Mouse (Mus musculus) brain, embryonic 18.5 days (tissue): Measurements from ENCODE around the gene Enox1.

Experiments used
- DNase-seq: peaks from one replicate; pipeline ENCODE4 v3.0.0-alpha.2; 2012; ENCODE audit warnings: low read depth, low spot score

Gene Enox1

DNA sequence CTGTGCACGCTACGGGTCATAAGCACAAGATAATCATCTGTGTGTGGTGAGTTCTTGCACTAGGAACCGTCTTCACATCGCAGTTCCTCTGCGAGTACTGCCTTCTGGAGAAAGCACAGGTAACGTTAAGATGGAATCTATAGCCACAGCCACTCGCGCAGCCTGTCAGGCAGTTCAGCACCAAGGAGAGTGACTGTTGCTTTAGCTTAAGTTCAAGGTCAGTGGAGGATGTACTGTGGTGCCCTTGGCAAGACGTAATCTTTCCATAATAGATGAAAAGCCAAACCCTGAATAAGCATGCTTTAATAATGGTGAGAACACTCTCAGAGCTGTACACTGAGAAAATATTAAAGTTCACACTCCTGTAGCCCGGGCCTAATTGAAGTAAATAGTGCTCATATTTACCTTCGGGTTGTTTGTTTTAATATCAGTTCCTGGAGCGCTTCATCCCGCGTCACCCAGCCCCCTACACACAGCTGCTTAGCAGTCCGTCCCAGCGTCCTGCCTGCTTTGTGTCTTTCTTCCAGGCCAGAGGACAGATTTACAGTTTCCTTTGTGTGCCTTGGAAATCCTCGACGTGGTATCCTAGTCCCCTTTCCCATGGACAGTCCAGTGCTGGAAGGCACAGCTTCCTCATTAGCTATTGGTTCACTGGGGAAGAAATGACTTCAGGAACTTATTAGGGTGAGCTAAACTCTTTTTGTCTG is 38.9 kb downstream of the Enox1 start:
- no peak for DNase-seq

DNA sequence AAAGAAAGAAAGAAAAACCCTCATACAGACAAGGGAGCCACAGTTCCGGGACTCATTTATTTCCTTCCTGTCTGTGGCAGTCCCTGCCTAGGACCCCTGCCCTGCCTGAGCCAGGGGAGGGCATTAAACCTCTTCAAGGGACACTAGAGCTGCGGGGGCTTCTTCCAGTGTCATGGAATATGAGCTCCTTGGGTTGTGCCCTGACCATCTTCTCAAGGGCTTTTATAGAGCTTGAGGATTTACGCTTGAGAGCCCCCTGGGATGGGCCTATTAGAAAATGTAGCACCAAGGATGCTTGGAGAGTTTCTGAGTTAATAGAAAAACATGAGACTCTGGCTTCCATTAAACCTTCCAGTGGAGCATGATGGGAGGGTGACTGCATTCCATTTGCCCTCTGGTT is 39.7 kb downstream of the Enox1 start:
- DNase-seq, result no peak

DNA sequence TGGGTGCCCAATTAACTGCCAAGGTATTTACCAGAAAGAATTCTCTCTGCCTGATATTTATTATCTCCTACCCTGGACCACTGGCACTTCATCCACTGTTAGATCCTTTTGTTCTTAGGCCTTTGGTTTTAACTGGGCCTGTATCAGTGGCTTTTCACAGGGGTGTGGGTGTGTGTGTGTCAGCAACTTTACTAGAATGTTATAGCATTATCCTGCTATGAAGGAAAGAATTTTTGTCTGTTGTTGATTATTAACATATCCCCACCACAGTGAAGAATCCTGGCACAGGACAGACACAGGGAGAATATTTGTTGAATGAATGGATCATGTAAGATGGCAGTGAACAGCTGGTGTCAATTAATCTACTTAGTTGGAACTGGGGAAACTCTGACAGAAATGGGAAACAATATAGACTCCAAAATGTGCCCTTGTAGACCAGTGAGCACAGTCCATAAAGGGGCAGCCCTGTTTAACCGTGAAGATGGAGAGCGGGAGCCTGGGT is 40.9 kb downstream of the Enox1 start:
- no peak for DNase-seq

DNA sequence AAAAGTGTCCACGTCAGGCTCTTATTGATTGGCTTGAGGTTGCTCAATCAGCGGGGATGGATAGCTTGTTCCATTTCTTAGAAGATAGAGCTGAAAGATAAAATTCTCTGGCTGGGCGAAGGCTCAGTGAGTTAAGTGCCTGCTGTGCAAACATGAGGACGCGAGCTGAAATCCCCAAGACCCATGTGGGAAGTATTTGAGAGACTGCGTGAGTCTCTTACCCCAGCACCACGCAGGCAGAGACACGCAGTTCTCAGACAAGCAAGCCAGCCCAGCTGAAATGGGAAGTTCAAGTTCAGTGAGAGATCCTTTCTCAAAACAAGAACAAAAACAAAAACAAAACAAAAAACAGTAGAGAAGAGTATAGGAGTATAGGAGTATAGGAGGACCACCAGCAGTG is 54.3 kb downstream of the Enox1 start:
- no peak for DNase-seq

DNA sequence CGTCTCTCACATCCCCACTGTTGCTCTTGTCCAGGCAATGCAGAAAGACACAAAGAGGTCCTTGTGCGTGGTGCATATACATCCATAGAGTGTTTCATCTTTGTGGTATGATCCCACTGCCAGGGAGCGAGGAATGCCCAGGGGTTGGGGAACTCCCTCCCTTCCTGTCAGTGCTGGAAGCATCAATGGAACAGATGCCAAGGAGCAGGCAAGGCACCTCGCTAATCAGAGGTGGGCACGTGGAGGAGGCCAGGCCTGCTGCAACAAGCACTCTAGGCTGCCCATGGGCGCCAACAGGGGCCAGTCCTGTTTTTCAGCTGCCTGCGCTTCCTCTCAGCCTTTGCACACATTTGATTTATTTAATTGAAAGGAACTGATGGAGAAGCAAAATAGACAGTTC is 56.6 kb downstream of the Enox1 start:
- DNase-seq, result no peak

DNA sequence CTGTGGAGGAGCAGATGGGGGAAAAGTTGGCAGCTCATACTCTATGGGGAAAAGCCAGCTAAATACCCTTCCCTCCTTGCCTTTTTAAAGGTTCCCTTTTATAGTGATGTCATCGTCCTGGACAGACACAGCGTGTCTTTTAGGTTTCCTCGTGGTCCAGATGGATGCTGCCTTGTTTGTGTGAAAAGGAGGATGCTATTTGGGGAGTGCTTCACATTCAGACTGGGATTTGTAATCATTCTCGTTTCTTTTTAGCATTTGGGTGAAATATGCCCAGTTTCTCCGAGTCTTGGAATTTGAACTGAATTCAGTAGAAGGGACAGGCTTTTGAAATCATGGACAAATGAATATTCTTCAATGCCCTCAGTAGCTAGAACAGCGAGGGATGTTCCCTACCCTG is 58.3 kb downstream of the Enox1 start:
- DNase-seq, result peak; percentile 16

DNA sequence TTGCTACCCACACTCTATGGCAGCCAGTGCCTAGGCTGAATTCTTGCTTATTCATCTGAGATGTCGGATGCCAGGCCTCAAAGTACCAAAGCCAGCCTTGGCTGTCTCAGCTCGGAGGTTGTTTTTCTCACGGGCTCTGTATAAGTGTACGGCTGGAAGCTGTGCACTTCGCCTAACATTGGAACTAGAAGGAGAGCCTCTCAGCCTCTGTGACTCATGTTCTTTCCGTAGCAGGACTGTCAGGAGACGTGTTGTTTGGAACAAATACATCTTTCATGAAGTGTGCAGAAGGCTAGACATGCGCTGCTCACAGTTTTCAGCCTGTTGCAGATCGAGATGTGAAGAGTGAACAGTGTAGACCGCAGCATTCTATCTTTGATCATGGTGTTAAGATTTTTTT is 68.8 kb downstream of the Enox1 start:
- DNase-seq, result no peak

DNA sequence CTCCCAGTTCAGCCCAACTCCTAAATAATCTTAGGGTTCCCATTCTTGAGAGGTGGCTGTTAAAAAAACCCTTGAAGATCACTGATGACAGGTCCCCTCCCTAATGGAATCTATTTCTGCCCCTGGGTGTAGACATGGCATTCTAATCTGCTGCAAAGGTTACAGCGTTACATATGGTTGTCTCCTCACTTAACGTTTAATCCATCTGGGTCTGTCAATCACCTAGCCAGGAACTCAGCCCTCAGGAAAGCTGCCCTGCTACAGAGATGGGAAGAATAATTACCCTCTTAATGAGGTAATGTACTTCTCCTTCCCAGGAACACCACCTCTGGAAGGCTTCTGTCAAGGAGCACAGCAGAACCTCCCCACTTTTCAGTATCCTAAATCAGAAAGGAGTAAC is 82.2 kb downstream of the Enox1 start:
- no peak for DNase-seq

DNA sequence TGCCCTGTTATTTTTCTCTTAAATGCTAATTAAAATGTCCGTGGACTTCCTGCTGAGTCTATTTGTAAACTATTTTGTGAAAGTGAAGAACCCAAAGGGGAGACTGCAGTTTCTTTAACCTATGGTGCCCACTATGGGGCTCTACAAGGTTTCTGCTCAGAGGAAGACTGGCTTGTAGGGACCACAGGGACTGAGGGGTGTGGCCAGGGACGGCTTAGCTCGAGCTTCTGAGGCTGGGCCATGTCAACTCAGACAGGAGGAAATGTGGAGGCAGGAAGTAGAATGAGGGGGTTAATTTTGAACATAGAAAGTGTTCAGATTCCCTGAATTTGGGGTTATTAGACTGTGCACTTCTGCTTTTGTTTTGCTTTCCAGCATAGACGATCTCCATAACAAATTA is 82.8 kb downstream of the Enox1 start:
- no peak for DNase-seq

DNA sequence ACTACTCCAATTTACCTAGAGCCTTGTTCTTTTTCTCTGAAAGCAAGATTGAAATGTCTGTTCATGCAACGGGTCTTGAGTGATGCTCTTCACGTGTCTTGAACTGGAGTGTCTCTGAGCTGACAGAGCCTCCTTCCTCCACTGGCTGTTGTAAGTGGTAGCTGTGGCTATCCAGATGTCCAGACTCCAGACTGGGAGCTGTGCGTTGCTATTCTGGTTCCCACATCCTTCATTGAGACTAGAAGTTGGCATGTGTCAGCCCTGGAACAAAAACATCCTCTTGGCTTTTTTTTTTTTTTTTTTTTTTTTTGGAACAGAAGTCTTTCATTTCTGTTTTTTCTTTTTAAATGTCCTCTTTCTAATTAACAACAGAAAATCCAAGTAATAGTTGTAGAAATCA is 90.4 kb downstream of the Enox1 start:
- no peak for DNase-seq

DNA sequence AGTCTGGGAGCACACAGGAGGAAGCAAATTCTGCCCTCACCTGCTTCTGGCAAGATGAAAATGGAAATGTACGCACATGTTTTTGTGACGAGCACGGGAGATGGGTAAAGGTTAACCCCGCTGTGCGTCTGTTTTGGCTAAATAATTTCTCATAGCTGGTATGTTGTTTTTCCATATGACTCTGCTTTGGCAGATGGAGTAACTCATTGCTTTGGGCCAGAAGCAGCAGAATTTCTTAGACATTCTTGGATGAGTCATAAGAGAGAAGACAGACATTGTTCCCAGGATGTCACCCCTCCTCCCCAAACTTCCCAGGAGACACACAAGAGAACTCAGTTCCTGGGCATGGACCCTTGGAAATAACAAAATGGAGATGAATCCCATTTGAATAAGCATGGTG is 91.9 kb downstream of the Enox1 start:
- no peak for DNase-seq

DNA sequence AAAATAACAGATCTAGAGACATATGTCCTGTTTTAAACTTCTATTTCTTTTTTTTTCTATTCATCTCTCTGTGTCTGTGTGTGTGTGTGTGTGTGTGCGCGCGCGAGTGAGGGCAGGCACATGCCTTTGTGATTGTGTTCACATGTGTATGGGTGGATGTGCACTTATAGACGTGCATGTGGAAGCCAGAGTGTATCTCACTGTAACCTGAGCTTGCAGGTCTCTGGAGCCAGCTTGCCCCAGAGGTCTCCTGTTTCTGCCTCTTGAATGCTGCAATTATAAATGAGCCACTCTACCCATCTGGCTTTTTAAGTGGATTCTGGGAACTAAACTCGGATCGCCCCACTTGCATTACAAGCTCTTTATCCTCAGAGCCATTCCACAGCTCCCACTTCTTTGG is 92.4 kb downstream of the Enox1 start:
- DNase-seq, result no peak

DNA sequence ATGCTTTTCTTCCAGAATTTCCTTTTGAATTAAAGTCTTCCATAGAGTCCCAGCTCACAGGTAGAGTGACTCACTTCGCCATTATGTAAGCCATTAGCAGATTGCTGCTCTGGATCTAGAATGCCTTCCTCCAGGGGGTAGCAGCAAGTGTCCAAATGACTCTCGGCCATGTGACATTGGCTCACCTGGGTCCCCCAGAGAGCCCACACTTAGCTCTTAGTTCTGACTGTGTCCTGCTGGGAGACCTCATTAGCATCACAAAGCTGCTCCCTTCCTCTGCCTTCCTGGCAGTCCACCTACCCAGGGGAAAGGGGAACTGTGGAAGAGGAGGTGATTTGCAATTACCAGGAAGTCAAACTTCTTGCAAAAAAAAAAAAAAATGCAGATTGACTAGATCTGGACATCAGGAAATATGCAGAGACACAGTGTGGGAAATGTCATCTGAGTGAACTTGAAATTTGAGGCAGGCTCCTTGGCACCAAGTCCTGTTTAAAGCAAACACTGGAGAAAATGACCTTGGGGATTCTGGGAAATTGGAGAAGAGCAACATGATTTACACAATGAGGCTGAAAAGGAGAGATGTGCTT is 94.2 kb downstream of the Enox1 start:
- DNase-seq, result no peak

DNA sequence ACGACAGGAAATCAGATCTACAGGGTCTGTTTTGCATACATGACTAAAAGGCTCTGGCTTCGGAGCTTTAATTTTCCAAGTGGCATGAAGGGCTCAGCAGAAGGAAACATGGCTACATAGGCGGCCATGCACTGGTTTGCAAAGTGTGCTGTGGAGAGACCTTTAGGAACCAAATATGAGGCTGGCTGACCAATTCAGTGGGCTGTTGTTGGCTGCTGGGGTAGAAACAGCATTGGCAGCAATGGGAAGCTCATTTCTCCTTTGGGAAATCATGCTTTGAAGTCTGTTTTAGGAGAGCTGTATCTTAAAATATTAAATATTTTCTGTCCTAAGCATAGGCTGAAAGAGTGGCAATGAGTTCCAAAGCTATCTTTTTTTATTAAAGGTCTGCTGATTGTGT is 98.6 kb downstream of the Enox1 start:
- no peak for DNase-seq

DNA sequence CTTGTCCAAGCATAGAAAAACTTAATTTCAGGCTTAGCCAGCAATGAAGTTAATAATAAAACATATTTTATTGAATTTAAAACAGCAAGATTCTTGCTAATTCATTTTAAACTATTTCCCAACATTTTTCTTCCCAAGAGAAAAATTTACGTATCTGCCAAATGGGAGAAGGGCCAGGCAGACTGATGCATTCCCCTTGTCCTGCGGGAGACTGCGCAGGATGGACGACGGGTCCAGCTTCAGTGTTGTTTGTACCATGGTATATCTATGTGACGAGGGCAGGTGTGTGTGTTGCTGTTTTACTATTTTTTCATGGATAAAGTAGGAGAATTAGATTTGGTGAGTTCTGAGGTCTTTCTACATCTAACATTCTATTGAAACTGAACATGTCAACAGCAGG is 99.1 kb downstream of the Enox1 start:
- no peak for DNase-seq

DNA sequence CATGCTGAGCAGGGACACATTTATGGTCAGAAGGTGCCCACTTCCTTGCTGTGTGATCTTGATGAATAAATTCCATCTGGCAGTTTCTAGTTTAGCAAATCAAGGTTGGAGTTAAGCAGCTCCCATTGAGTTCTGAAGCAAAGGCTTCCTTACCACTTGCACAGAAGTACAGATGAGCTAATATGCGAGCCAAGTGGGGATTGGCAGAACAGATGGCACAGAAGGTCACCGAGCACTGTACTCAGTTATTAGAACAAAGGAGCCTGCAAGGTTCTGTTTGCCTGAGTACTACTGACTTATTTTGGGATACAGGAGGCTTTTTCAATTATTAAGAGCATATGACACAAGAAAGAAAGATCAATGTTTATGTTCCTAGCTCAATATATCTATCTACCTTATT is 100.4 kb downstream of the Enox1 start:
- no peak for DNase-seq

DNA sequence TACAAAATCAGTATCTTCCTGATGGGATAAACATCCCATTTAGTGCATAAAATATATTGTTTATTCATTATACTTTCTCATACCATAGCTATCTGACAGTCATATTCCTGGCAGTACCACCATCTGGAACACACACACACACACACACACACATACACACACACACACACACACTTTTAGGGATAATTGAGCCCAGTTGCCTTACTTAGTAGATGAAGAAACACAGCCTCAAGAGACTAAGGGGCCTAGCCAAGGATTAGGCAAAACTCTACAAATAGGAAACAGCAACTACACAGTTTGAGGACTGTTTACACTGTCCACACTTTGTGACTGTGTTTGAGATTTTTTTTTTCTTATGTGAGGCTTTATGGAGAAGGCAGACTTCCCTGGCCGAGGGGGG is 100.9 kb downstream of the Enox1 start:
- DNase-seq, result no peak

DNA sequence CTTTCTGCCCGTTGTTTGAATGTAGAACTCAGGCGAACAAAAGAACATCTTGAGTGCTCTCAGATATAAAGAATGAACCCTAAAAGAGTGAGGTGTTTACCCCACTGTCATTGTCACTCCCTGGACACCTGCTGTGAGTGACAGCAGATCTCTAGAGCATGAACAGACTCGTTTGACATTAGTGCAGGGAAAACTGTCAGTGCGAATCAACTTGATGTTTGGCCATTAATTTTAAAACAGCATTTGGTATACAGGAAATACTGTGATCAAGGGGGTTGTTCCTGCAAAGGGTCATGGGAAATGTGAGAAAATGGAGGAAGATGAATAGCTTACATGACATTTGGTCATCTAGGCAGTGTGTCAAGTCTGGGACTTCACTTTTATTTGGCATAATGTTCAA is 101.6 kb downstream of the Enox1 start:
- no peak for DNase-seq

DNA sequence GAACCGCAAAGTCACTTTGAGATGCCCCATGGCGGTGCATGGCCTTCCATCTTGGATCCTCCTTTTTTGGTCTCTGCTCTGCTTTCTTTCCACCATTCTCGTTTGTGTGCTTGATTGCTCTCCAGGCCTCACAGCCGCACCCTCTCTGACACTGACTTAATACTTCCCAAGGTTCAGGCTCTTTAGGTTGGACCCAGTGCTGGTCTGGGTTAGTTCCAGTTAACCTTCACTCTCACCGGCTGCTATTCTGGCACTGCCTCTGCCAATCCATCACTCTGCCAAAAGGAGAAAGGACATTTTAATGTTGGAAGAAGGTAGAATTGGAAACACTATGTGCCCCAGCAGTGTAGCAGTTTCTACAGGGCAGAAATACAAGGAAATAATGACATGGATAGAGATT is 103.1 kb downstream of the Enox1 start:
- no peak for DNase-seq

DNA sequence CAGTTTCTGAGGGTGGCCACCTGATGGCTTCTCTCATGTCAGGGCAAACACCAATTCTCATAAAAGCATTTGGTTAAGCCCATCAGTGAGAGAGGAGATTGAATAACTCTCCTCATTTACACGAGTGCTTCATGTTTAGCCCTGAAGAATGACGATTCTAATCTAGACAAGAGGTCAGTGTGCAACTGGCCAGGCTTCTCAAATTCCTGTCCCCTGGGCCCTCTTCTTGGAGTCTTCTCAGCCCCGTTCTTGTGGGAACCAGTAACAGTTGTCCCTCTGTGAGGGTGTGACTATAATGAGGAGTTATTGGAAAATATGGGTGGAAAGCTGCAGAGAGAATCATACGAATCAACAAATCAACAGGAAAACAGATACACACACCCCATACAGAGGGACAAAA is 103.5 kb downstream of the Enox1 start:
- DNase-seq, result no peak

DNA sequence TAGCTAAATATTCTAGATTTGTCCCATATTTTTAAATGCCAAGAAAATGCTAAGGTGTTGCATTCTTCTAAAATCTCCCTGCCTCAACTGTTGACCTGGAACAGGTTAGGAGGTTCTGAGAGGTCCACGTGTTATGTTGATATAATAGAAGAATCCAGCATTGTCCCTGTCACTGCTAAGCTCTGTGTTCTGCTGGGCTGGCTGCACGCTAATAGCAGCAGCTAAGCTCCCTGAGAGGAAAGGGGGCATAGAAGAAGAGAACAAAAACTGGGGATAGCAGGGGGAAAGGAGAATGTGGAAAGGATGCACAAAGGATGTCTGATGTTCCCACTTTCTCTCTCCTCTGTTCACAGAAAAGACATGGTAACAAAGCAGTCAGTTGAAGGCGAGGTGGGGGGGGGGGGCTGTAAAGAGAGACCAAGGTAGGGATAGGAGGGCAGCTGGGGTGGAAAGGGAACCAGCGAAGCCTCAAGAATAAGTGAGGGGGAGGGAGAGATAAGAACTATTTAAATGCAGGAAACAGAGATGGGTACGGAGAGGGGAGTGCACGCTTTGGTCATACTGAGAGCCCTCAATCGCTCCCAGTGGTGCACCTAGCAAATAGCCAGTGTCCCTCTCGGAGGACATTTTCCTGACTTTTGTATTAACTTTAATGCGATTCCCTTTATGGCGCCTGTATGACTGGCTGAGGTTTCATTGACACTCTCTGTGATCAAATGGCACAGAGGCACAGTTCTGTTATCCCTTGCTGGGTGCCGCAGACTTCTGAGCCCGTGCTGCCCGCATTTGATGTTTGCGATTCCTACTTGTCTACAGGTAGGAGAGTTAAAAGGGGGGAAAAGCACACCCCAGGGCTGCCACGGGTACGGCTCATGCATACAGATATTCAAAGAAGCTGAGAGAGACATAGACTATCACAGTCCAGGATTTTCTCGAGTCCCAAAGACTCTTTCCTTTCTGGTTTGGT is 110.5 kb downstream of the Enox1 start:
- DNase-seq, result no peak

DNA sequence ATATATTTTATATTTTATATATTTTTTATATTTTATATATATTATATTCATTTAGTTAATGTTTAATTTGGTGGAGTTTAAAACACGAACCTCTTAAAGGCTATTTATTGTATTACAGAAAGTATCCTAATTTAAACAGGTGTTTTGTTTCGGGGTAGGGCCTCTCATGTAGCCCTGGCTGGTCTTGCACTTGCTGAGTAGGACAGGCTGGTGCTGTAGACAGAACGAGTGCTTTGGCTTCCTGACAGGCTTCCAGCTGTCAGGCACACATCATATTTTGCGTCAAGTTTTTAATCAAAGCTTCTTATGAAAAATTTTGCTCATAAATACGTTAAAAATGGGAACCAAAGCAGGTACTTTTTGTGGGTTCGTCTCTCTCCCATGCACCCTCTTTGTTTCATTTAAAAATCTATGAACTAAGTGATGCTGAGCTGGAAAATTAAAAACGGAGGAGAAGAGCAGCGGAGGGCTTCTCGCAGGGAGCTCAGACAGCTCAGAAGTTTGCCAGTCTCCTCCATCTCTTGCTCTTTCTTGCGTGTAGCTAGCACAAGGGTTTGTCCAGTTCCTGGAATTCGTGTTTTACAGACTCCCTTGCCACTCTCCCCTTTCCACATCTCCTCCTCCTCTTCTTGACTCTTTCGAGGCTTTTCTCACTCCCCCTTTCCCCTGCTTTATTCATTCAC is 115.8 kb downstream of the Enox1 start:
- DNase-seq, result no peak
